Mouse (Mus musculus) neural tube, embryonic 14.5 days (tissue): ENCODE measurements around the gene Tbc1d22a. TPM values are rescaled to one million over a fixed set of nuclear protein-coding genes. Genes with fewer than 3 reads are reported as not detected.
"Not testable (repeated sequence)": the region's sequence is repeated elsewhere in the genome, so short reads cannot be mapped to it uniquely, and the experiment has no call there.

Experiments used
- ATAC-seq: fragments of 200-750 bp; cut with Nextera tagmentation; 2 replicates; pipeline ENCODE4 v1.8.0; 2017; ENCODE audit warnings: low read depth, mild to moderate bottlenecking, moderate TSS enrichment, moderate library complexity
- H3K27ac ChIP-seq: fragments of 300-500 bp; sonication (generic); 2 replicates; pipeline ENCODE4 v1.5.1; 2014; ENCODE audit warnings: low read depth, mild to moderate bottlenecking, control low read depth, low read length, moderate library complexity, mixed read lengths
- H3K27me3 ChIP-seq: fragments of 300-500 bp; sonication (generic); 2 replicates; pipeline ENCODE4 v1.6.1; 2014; ENCODE audit warnings: low read length; ENCODE audit not compliant: control insufficient read depth, insufficient read depth
- H3K36me3 ChIP-seq: fragments of 300-500 bp; sonication (generic); 2 replicates; pipeline ENCODE4 v1.6.1; 2014; ENCODE audit warnings: low read length, mixed read lengths; ENCODE audit not compliant: control insufficient read depth, insufficient read depth
- H3K4me1 ChIP-seq: fragments of 300-500 bp; sonication (generic); 2 replicates; pipeline ENCODE4 v1.6.1; 2014; ENCODE audit warnings: low read length; ENCODE audit not compliant: control insufficient read depth, insufficient read depth
- H3K4me2 ChIP-seq: fragments of 300-500 bp; sonication (generic); 2 replicates; pipeline ENCODE4 v1.6.1; 2014; ENCODE audit warnings: mild to moderate bottlenecking, low read depth, low read length, control low read depth
- H3K4me3 ChIP-seq: fragments of 300-500 bp; sonication (generic); 2 replicates; pipeline ENCODE4 v1.5.1; 2014; ENCODE audit warnings: low read depth, low read length, control low read depth, mixed read lengths
- H3K9ac ChIP-seq: fragments of 300-500 bp; sonication (generic); replicated peaks from 2 replicates; pipeline ENCODE4 v1.6.1; 2014; ENCODE audit warnings: low read depth, mild to moderate bottlenecking, control low read depth, low read length, mixed read lengths
- H3K9me3 ChIP-seq: fragments of 300-500 bp; sonication (generic); 2 replicates; pipeline ENCODE4 v1.6.1; 2016; ENCODE audit warnings: low read length; ENCODE audit not compliant: control insufficient read depth
- WGBS: fragments of 180-500 bp; shearing (Covaris S2); extraction: QIAGEN DNeasy Blood & Tissue Kit; methylation state at CpG from one replicate; pipeline ENCODE4 v1.1.7; 2014; 5-methylcytosine and 5-hydroxymethylcytosine counted together
- polyA plus RNA-seq: library from polyadenylated mRNA; unstranded; fragments of >200 nt; fragmentation: Nextera tagmentation; extraction: Ambion mirVana; gene quantifications from 2 replicates; pipeline ENCODE4 v1.2.1, GENCODE M21; 2014

Gene Tbc1d22a
- polyA plus RNA-seq, 1 experiment from 2014 or later, result 8.9 TPM

- Histone ChIP-seq H3K9me3 (no peaks in the 10 kb centered on the region), H3K4me2 (no peak overlapping the region), H3K27ac (no peak overlapping the region), H3K27me3 (no peaks in the 10 kb centered on the region), H3K9ac (no peak overlapping the region), H3K4me1 (0 out of 2 replicates have a peak, but pooled peaks cover 1% of the 10 kb centered on the region), H3K4me3 (no peak overlapping the region), H3K36me3 (no peaks in the 10 kb centered on the region)
- WGBS, result 52% methylated on average over 2 of the region's 2 CpGs
- no peak for ATAC-seq
Observed at GRCm38 (mm10) chr15:86205300-86205699, 9.0 kb upstream of the Tbc1d22a start.

- ATAC-seq, result no peak
- Histone ChIP-seq H3K4me3 (no peak overlapping the region), H3K9ac (no peak overlapping the region), H3K4me2 (no peak overlapping the region), H3K27me3 (no peaks in the 10 kb centered on the region), H3K9me3 (no peaks in the 10 kb centered on the region), H3K4me1 (0 out of 2 replicates have a peak, but pooled peaks cover 3% of the 10 kb centered on the region), H3K36me3 (no peaks in the 10 kb centered on the region), H3K27ac (no peak overlapping the region)
- WGBS, result 52% methylated on average over 4 of the region's 4 CpGs
Observed at GRCm38 (mm10) chr15:86206385-86206784, 7.9 kb upstream of the Tbc1d22a start.

- not testable (repeated sequence) for H3K4me3 ChIP-seq, H3K36me3 ChIP-seq, H3K27me3 ChIP-seq, ATAC-seq, H3K9ac ChIP-seq, H3K27ac ChIP-seq, H3K4me2 ChIP-seq, H3K9me3 ChIP-seq
- 91% methylated on average over 5 of the region's 5 CpGs for WGBS
- peaks cover 20% of the 10 kb centered on the region for H3K4me1 ChIP-seq
Observed at GRCm38 (mm10) chr15:86212193-86212592, 2.1 kb upstream of the Tbc1d22a start.

- Histone ChIP-seq H3K4me2 (peak overlapping the region; percentile 99), H3K4me3 (peak overlapping the region; percentile 89), H3K9ac (peak overlapping the region; percentile 88), H3K36me3 (no peaks in the 10 kb centered on the region), H3K4me1 (peaks cover 20% of the 10 kb centered on the region), H3K9me3 (no peaks in the 10 kb centered on the region), H3K27ac (peak overlapping the region; percentile 87), H3K27me3 (no peaks in the 10 kb centered on the region)
- no peak for ATAC-seq
- 16% methylated on average over 25 of the region's 25 CpGs for WGBS
Observed at GRCm38 (mm10) chr15:86214549-86215201, 416 bp downstream of the Tbc1d22a start.

GRCm38 (mm10) chr15:86216641-86217040 lies 2.4 kb downstream of the Tbc1d22a start:
- ATAC-seq, H3K9me3 ChIP-seq, H3K4me2 ChIP-seq, H3K36me3 ChIP-seq, H3K27me3 ChIP-seq, H3K9ac ChIP-seq, H3K27ac ChIP-seq, H3K4me3 ChIP-seq: not testable (repeated sequence)
- 92% methylated on average over 9 of the region's 9 CpGs for WGBS
- H3K4me1 ChIP-seq, result peaks cover 17% of the 10 kb centered on the region

- no peak overlapping the region for H3K9ac ChIP-seq
- ATAC-seq, result no peak
- no peaks in the 10 kb centered on the region for H3K9me3 ChIP-seq
- H3K4me1 ChIP-seq, result peaks cover 7% of the 10 kb centered on the region
- no peaks in the 10 kb centered on the region for H3K36me3 ChIP-seq
- H3K27me3 ChIP-seq, result no peaks in the 10 kb centered on the region
- no peak overlapping the region for H3K4me3 ChIP-seq
- WGBS, result 72% methylated on average over 7 of the region's 7 CpGs
- H3K4me2 ChIP-seq, result no peak overlapping the region
- no peak overlapping the region for H3K27ac ChIP-seq
Observed at GRCm38 (mm10) chr15:86219534-86220228, 5.4 kb downstream of the Tbc1d22a start.

GRCm38 (mm10) chr15:86220229-86220630 lies 6.0 kb downstream of the Tbc1d22a start:
- H3K36me3 ChIP-seq, result no peaks in the 10 kb centered on the region
- no peak overlapping the region for H3K4me2 ChIP-seq
- H3K4me1 ChIP-seq, result peaks cover 1% of the 10 kb centered on the region; the same call in 1 of the 2 replicates
- no peak overlapping the region for H3K27ac ChIP-seq
- no peaks in the 10 kb centered on the region for H3K27me3 ChIP-seq
- WGBS, result 84% methylated on average over 5 of the region's 5 CpGs
- ATAC-seq, result no peak
- H3K9ac ChIP-seq, result no peak overlapping the region
- H3K9me3 ChIP-seq, result no peaks in the 10 kb centered on the region
- H3K4me3 ChIP-seq, result no peak overlapping the region

- ATAC-seq, result no peak
- 86% methylated on average over 4 of the region's 4 CpGs for WGBS
Observed at GRCm38 (mm10) chr15:86220715-86221114, 6.5 kb downstream of the Tbc1d22a start.

GRCm38 (mm10) chr15:86221369-86221768 lies 7.1 kb downstream of the Tbc1d22a start:
- Histone ChIP-seq H3K4me3 (no peak overlapping the region), H3K9ac (no peak overlapping the region), H3K36me3 (no peaks in the 10 kb centered on the region), H3K27ac (no peak overlapping the region), H3K27me3 (no peaks in the 10 kb centered on the region), H3K4me1 (no peaks in the 10 kb centered on the region), H3K4me2 (no peak overlapping the region), H3K9me3 (no peaks in the 10 kb centered on the region)
- no peak for ATAC-seq
- WGBS, result 86% methylated on average over 4 of the region's 4 CpGs

More at GRCm38 (mm10) chr15:86220715-86221114, 6.5 kb downstream of the Tbc1d22a start:
- Histone ChIP-seq H3K4me1 (no peaks in the 10 kb centered on the region), H3K9ac (no peak overlapping the region), H3K27ac (no peak overlapping the region), H3K27me3 (no peaks in the 10 kb centered on the region), H3K36me3 (no peaks in the 10 kb centered on the region), H3K4me3 (no peak overlapping the region), H3K9me3 (no peaks in the 10 kb centered on the region), H3K4me2 (no peak overlapping the region)
